ENCODE assay signal across 8 mouse cellular contexts in genomic region chr13:117602181-117602580, GRCm38 (mm10). TPM values are rescaled to one million over a fixed set of nuclear protein-coding genes. Genes with fewer than 3 reads are reported as not detected.
DNase-seq lines count a peak whose midpoint lies in the region; ATAC-seq and TF ChIP-seq lines count a peak whose summit lies in the region.

Gene Hcn1 (plus strand): TSS chr13:117602320.

- peak within 1 kb of the TSS; percentile 80 for H3K9ac ChIP-seq in hindbrain, postnatal 0 days (replicated peaks; ENCODE audit: low read length)

- peak; percentile 95 for ATAC-seq in hindbrain, postnatal 0 days

- DNase-seq in ZHBTc4 (ENCODE audit: low read depth, low spot score), result peak; percentile 85
- DNase-seq in cerebellum, postnatal 36 days, result peak; percentile 87 to 91
- DNase-seq in frontal cortex, postnatal 25 days (ENCODE audit: low spot score in 2 of 2), result peak; percentile 71 to 81
- DNase-seq in hindbrain, postnatal 0 days (ENCODE audit: low spot score), result peak; percentile 89
- peak; percentile 63 to 72 for DNase-seq in left cerebral cortex, adult 8-10 months (ENCODE audit: low spot score in 2 of 2)
- peak; percentile 68 to 75 for DNase-seq in lung, postnatal 4 days
- DNase-seq in right cerebral cortex, adult 2 months (ENCODE audit: low spot score in 2 of 2), result peak; percentile 76 to 84
- peak; percentile 68 for DNase-seq in urinary bladder, postnatal 25 days (ENCODE audit: low spot score)

- H3K9me3 ChIP-seq in hindbrain, postnatal 0 days (ENCODE audit: low read length), result no peaks in the 10 kb centered on the region

- H3K4me3 ChIP-seq in hindbrain, postnatal 0 days (ENCODE audit: low read length), result peak within 1 kb of the TSS; percentile 80

- H3K4me1 ChIP-seq in hindbrain, postnatal 0 days (ENCODE audit: insufficient read depth, low read length), result no peaks in the 10 kb centered on the region

- H3K27me3 ChIP-seq in hindbrain, postnatal 0 days (ENCODE audit: insufficient read depth, low read length), result no peaks in the 10 kb centered on the region

- peak within 1 kb of the TSS; percentile 69 for H3K27ac ChIP-seq in hindbrain, postnatal 0 days

- H3K4me2 ChIP-seq in hindbrain, postnatal 0 days (ENCODE audit: low read depth, low read length), result peak within 1 kb of the TSS; percentile 65

- TF ChIP-seq CTCF in hindbrain, postnatal 0 days (IDR thresholded peaks at IDR 0.05; ENCODE audit: low read depth), result peak; percentile 54

- WGBS in hindbrain, postnatal 0 days, result under 1% methylated on average over 45 of the region's 45 CpGs

- no peaks in the 10 kb centered on the region for H3K36me3 ChIP-seq in hindbrain, postnatal 0 days (ENCODE audit: insufficient read depth, low read length)

RNA-seq across cellular contexts. Expression of gene Hcn1, which starts in this region (rescaled TPM):
- 9.8 and 9.9 TPM in 2 replicates for total RNA-seq in hindbrain, postnatal 0 days (2014; rRNA removed)
- polyA plus RNA-seq in hindbrain, postnatal 0 days (2015; fragmentation: Nextera tagmentation; extraction: Ambion mirVana), result 2.6 and 2.7 TPM in 2 replicates
- total RNA-seq in left cerebral cortex, adult 8-10 months (2022), result 10 to 100 TPM; 29.7 to 36.3 (median 33.2) TPM

Comparison
In these comparisons a context has a peak if more than half of its experiments do, and no peak if none do; other contexts are left out.
1. Peak in every context shown above with its lines: DNase-seq, ATAC-seq, H3K4me3 ChIP-seq and H3K27ac ChIP-seq.